Mouse (Mus musculus): ENCODE measurements around the gene Nrp2.

DNA sequence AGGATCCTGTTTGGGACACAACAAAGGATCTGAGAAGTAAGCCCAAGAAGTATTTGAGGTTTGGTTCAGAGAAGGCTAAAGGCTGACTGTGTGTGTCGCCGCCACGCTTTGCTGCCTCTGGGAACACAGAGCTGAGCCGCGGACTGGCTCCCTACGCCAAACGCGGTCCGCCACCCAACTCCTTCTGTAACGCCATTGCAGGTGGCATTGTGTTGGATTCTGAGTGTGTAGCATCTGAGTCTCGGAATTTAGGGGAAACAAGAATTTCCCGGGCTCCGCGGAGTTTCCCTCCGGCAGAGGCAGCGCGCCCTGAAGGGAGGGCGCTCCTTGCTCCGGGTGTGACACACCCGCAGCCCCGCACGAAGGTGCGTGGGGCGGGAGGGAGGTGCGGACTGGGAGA lies 342 bp upstream of the Nrp2 start:
- TF ChIP-seq USF1 (IDR thresholded peaks at IDR 0.05; ENCODE audit: low read depth, low read length) = no peak
- no peak for TF ChIP-seq CHD1 (IDR thresholded peaks at IDR 0.05; ENCODE audit: low read depth, low read length)
- TF ChIP-seq POLR2A (IDR thresholded peaks at IDR 0.05; ENCODE audit: control insufficient read depth in 1 of 2, insufficient read depth in 1 of 2, low read depth in 1 of 2, low read length in 2 of 2, poor library complexity in 1 of 2) = no peak
- no peak for TF ChIP-seq ZNF384 (IDR thresholded peaks at IDR 0.05; ENCODE audit: low read depth, low read length)
- TF ChIP-seq UBTF (IDR thresholded peaks at IDR 0.05; ENCODE audit: borderline replicate concordance, insufficient read depth, low read depth, low read length) = no peak
- TF ChIP-seq NELFE (IDR thresholded peaks at IDR 0.05; ENCODE audit: low read depth, low read length) = no peak
- TF ChIP-seq MEF2A (IDR thresholded peaks at IDR 0.05; ENCODE audit: extremely low read depth, insufficient replicate concordance, low read depth, low read length, poor library complexity, severe bottlenecking) = no peak
- no peak for TF ChIP-seq CTCF (IDR thresholded peaks at IDR 0.05 in 2 of 3, conservative IDR thresholded peaks at IDR 0.05 in 1 of 3; ENCODE audit: control insufficient read depth in 1 of 3, insufficient read depth in 1 of 3, low read depth in 2 of 3, low read length in 3 of 3, poor library complexity in 1 of 3, severe bottlenecking in 1 of 3)
- no peak for TF ChIP-seq GATA1 (IDR thresholded peaks at IDR 0.05; ENCODE audit: low read depth, low read length)
- TF ChIP-seq MYB (IDR thresholded peaks at IDR 0.05; ENCODE audit: low read depth, low read length) = no peak
- no peak for TF ChIP-seq MAX (IDR thresholded peaks at IDR 0.05; ENCODE audit: low read length)
- no peak for TF ChIP-seq ZMIZ1 (IDR thresholded peaks at IDR 0.05; ENCODE audit: low read depth, low read length)
- TF ChIP-seq RCOR1 (IDR thresholded peaks at IDR 0.05; ENCODE audit: low read depth, low read length) = no peak
